ENCODE assay signal across 8 mouse cellular contexts in genomic region chrX:103819253-103819652, GRCm38 (mm10). TPM values are rescaled to one million over a fixed set of nuclear protein-coding genes. Genes with fewer than 3 reads are reported as not detected.
DNase-seq lines count a peak whose midpoint lies in the region; ATAC-seq lines count a peak whose summit lies in the region.

No protein-coding gene starts in this region.

- peak overlapping the region; percentile 66 for H3K4me2 ChIP-seq in limb, embryonic 12.5 days
- H3K4me2 ChIP-seq in stomach, embryonic 15.5 days, result 0 out of 2 replicates have a peak overlapping the region, but pooled peaks have one; percentile 83

- 0 out of 2 replicates have a peak overlapping the region, but pooled peaks have one; percentile 17 for H3K27ac ChIP-seq in limb, embryonic 12.5 days
- no peak overlapping the region for H3K27ac ChIP-seq in stomach, embryonic 15.5 days

- H3K36me3 ChIP-seq in limb, embryonic 12.5 days, result no peaks in the 10 kb centered on the region
- no peaks in the 10 kb centered on the region for H3K36me3 ChIP-seq in stomach, embryonic 15.5 days

- peak; percentile 6 to 25 for DNase-seq in cerebellum, postnatal 10 days
- no peak for DNase-seq in cerebellum, postnatal 25 days
- peak; percentile 12 for DNase-seq in retina, postnatal 1 day
- no peak for DNase-seq in retina, embryonic 14.5 days (ENCODE audit: low spot score)
- no peak for DNase-seq in gastrocnemius, postnatal 36 days
- no peak for DNase-seq in adrenal gland, adult (ENCODE audit: inconsistent age in 2 of 2, low spot score in 1 of 2)

- H3K4me1 ChIP-seq in limb, embryonic 12.5 days (replicated peaks), result peaks cover 7% of the 10 kb centered on the region
- no peaks in the 10 kb centered on the region for H3K4me1 ChIP-seq in stomach, embryonic 15.5 days

- ATAC-seq in limb, embryonic 12.5 days (ENCODE audit: insufficient number of reproducible peaks, insufficient read depth, low FRiP score, low TSS enrichment, low read depth), result no peak
- no peak for ATAC-seq in stomach, embryonic 15.5 days (ENCODE audit: insufficient read depth, low FRiP score, low read depth)

- H3K9ac ChIP-seq in limb, embryonic 12.5 days (replicated peaks), result no peak overlapping the region; the same call in 1 of the 2 replicates
- H3K9ac ChIP-seq in stomach, embryonic 15.5 days, result no peak overlapping the region

- intact Hi-C loops in gastrocnemius, postnatal 36 days (cut with DNase I), result no loop called here

- peaks cover 63% of the 10 kb centered on the region for H3K27me3 ChIP-seq in limb, embryonic 12.5 days
- H3K27me3 ChIP-seq in stomach, embryonic 15.5 days (replicated peaks), result no peaks in the 10 kb centered on the region; the same call in 1 of the 2 replicates

- peak overlapping the region; percentile 57 for H3K4me3 ChIP-seq in limb, embryonic 12.5 days (replicated peaks)
- no peak overlapping the region for H3K4me3 ChIP-seq in stomach, embryonic 15.5 days (replicated peaks)

- H3K9me3 ChIP-seq in limb, embryonic 12.5 days, result no peaks in the 10 kb centered on the region
- no peaks in the 10 kb centered on the region for H3K9me3 ChIP-seq in stomach, embryonic 15.5 days

- WGBS in limb, embryonic 12.5 days, result 41% methylated on average over 6 of the region's 6 CpGs
- WGBS in stomach, embryonic 15.5 days, result 77% methylated on average over 6 of the region's 6 CpGs

RNA-seq across cellular contexts. Expression of gene Slc16a2, which starts 2.5 kb away (rescaled TPM):
- polyA plus RNA-seq in limb, embryonic 12.5 days (2016; fragmentation: Nextera tagmentation; extraction: Ambion mirVana), result 23.3 and 23.4 TPM in 2 replicates
- 7.8 and 9.0 TPM in 2 replicates for polyA plus RNA-seq in stomach, embryonic 15.5 days (2015; fragmentation: Nextera tagmentation; extraction: Ambion mirVana)
- total RNA-seq in gastrocnemius, postnatal 36 days (2021), result 1 to 10 TPM; 2.0 to 2.5 TPM

Comparison
In these comparisons a context has a peak if more than half of its experiments do, and no peak if none do; other contexts are left out.
1. DNase-seq: peak in cerebellum, postnatal 10 days (2 of 2) and retina, postnatal 1 day (single experiment); none in cerebellum, postnatal 25 days (0 of 2), retina, embryonic 14.5 days (single experiment), gastrocnemius, postnatal 36 days (0 of 2) and adrenal gland, adult (0 of 2).